Mouse (Mus musculus) kidney, adult 2 months (tissue): ENCODE results near the gene Abraxas2. TPM values are rescaled to one million over a fixed set of nuclear protein-coding genes. Genes with fewer than 3 reads are reported as not detected.

Source experiments
- DNase-seq: peaks from one replicate; pipeline ENCODE4 v3.0.0; 2021
- H3K27ac ChIP-seq: fragments of 200-500 bp; 2 replicates; pipeline ENCODE4 v1.5.1; 2012; ENCODE audit warnings: low read depth, low read length, control low read depth, inconsistent platforms; ENCODE audit not compliant: insufficient read depth
- H3K27me3 ChIP-seq: fragments of 200-500 bp; replicated peaks from 2 replicates; pipeline ENCODE4 v1.6.1; 2012; ENCODE audit warnings: mild to moderate bottlenecking, moderate library complexity, low read length, inconsistent platforms; ENCODE audit not compliant: control insufficient read depth, insufficient read depth
- H3K36me3 ChIP-seq: fragments of 200-500 bp; 2 replicates; pipeline ENCODE4 v1.6.1; 2012; ENCODE audit warnings: mild to moderate bottlenecking, moderate library complexity, low read length, inconsistent platforms; ENCODE audit not compliant: control insufficient read depth, insufficient read depth
- H3K4me1 ChIP-seq: fragments of 200-500 bp; 2 replicates; pipeline ENCODE4 v1.6.1; 2011; ENCODE audit warnings: low read length; ENCODE audit not compliant: control insufficient read depth, insufficient read depth
- H3K4me3 ChIP-seq: fragments of 200-500 bp; 2 replicates; pipeline ENCODE4 v1.5.1; 2011; ENCODE audit warnings: mild to moderate bottlenecking, low read depth, low read length, control low read depth; ENCODE audit not compliant: insufficient read depth
- CTCF ChIP-seq: fragments of 200-500 bp; conservative IDR thresholded peaks from 2 replicates; pipeline ENCODE4 v1.5.1; 2011; ENCODE audit warnings: low read depth, mild to moderate bottlenecking, control low read depth, low read length, moderate library complexity, mixed read lengths; ENCODE audit not compliant: insufficient read depth, insufficient read length
- POLR2A ChIP-seq: fragments of 200-500 bp; IDR thresholded peaks from one replicate; pipeline ENCODE4 v1.6.1; 2011; ENCODE audit warnings: low read depth, low read length, control low read depth
- WGBS: fragments of 180-500 bp; shearing (Covaris S2); methylation state at CpG from one replicate; pipeline ENCODE4 v1.1.7; 2018; 5-methylcytosine and 5-hydroxymethylcytosine counted together
- polyA plus RNA-seq: library from polyadenylated mRNA; depleted of rRNA; stranded (reverse); fragments of >200 nt; gene quantifications from 2 replicates; pipeline ENCODE4 v1.2.3, GENCODE M21; 2012

The Abraxas2 gene
- polyA plus RNA-seq, 1 experiment: 17.9 TPM

- no peak for TF ChIP-seq POLR2A
- no peak for TF ChIP-seq CTCF
- WGBS: 61% methylated on average over 5 of the region's 5 CpGs
- Histone ChIP-seq H3K27ac (peak overlapping the region; percentile 77), H3K4me1 (peaks cover 9% of the 10 kb centered on the region), H3K36me3 (no peaks in the 10 kb centered on the region), H3K27me3 (no peaks in the 10 kb centered on the region), H3K4me3 (no peak overlapping the region)
- peak; percentile 66 for DNase-seq
Observed at GRCm38 (mm10) chr7:132891561-132892310, 32.7 kb downstream of the Abraxas2 start.

GRCm38 (mm10) chr7:132892311-132892661 lies 33.3 kb downstream of the Abraxas2 start:
- no peak for TF ChIP-seq POLR2A
- TF ChIP-seq CTCF: no peak
- no peak for DNase-seq
- 58% methylated on average over 4 of the region's 4 CpGs for WGBS
- H3K4me1 ChIP-seq: peaks cover 9% of the 10 kb centered on the region
- no peak overlapping the region for H3K4me3 ChIP-seq
- H3K36me3 ChIP-seq: no peaks in the 10 kb centered on the region
- no peaks in the 10 kb centered on the region for H3K27me3 ChIP-seq
- peak overlapping the region; percentile 77 for H3K27ac ChIP-seq

DNA sequence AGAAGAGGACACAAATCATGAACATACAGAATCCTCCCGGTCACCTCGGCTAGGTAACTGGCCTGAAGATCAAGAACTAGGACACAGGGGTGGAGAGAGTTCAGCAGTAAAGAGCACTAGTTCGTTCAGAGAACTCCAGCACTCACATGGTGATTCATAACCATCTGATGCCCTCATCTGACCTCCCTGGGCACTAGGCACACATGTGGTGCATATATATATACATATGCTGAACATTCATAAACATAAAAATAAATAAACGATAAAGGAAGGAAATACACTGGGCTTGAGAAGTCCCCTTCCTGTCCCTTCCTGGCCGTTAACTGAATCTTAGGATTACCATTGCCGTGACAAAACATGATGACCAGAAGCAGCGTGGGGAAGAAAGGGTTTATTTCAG lies 33.8 kb downstream of the Abraxas2 start:
- no peak for DNase-seq
- TF ChIP-seq POLR2A (no peak), CTCF (no peak)
- no peak overlapping the region for H3K4me3 ChIP-seq
- H3K27me3 ChIP-seq: no peaks in the 10 kb centered on the region
- H3K4me1 ChIP-seq: peaks cover 9% of the 10 kb centered on the region
- peak overlapping the region; percentile 77 for H3K27ac ChIP-seq
- H3K36me3 ChIP-seq: no peaks in the 10 kb centered on the region
- WGBS: 49% methylated on average over 7 of the region's 7 CpGs

GRCm38 (mm10) chr7:132893336-132893735 lies 34.3 kb downstream of the Abraxas2 start:
- peaks cover 9% of the 10 kb centered on the region for H3K4me1 ChIP-seq
- H3K4me3 ChIP-seq: no peak overlapping the region
- H3K27ac ChIP-seq: no peak overlapping the region
- H3K27me3 ChIP-seq: no peaks in the 10 kb centered on the region
- WGBS: 98% methylated on average over 1 of the region's 1 CpGs
- H3K36me3 ChIP-seq: no peaks in the 10 kb centered on the region
- no peak for TF ChIP-seq CTCF
- no peak for TF ChIP-seq POLR2A
- no peak for DNase-seq

GRCm38 (mm10) chr7:132894841-132895555 lies 36.0 kb downstream of the Abraxas2 start:
- WGBS: 47% methylated on average over 7 of the region's 7 CpGs
- H3K4me1 ChIP-seq: peaks cover 9% of the 10 kb centered on the region
- no peak for TF ChIP-seq CTCF
- H3K27ac ChIP-seq: peak overlapping the region; percentile 40; the same call in 1 of the 2 replicates
- no peak overlapping the region for H3K4me3 ChIP-seq
- peak; percentile 49 for DNase-seq
- H3K27me3 ChIP-seq: no peaks in the 10 kb centered on the region
- no peaks in the 10 kb centered on the region for H3K36me3 ChIP-seq

- no peak overlapping the region for H3K4me3 ChIP-seq
- H3K4me1 ChIP-seq: peaks cover 9% of the 10 kb centered on the region
- DNase-seq: peak; percentile 61
- no peaks in the 10 kb centered on the region for H3K27me3 ChIP-seq
- WGBS: 65% methylated on average over 9 of the region's 9 CpGs
- no peaks in the 10 kb centered on the region for H3K36me3 ChIP-seq
- H3K27ac ChIP-seq: peak overlapping the region; percentile 81
- TF ChIP-seq POLR2A: no peak
- TF ChIP-seq CTCF: no peak
Observed at GRCm38 (mm10) chr7:132896206-132896815, 37.3 kb downstream of the Abraxas2 start.

DNA sequence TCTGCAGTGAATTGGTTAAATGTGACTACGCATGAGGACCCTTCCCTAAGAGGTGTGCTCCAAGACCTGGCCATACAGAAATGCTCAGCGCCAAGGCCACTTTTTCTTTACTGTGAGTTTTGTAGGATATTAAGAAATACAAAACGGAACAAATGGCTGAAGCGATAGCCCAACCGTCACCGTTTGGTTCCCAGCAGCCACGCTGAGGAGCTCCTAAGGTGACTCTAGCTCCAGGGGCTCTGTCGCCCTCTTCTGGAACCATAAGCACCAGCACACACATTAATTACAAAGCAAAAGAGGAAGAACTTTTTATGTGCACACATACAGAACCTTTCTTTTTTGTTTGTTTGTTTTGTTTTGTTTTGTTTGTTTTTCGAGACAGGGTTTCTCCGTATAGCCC lies 38.2 kb downstream of the Abraxas2 start:
- Histone ChIP-seq H3K27me3 (no peaks in the 10 kb centered on the region), H3K4me3 (no peak overlapping the region), H3K36me3 (no peaks in the 10 kb centered on the region), H3K27ac (no peak overlapping the region), H3K4me1 (peaks cover 8% of the 10 kb centered on the region)
- WGBS: 95% methylated on average over 10 of the region's 10 CpGs
- 0 out of 2 replicates have a peak, but pooled peaks have one; percentile 14 for TF ChIP-seq CTCF
- no peak for TF ChIP-seq POLR2A
- no peak for DNase-seq
